Mouse (Mus musculus) embryonic facial prominence, embryonic 11.5 days (tissue): Measurements from ENCODE around the gene Accs. TPM values are rescaled to one million over a fixed set of nuclear protein-coding genes. Genes with fewer than 3 reads are reported as not detected.

ENCODE experiments used
- ATAC-seq: fragments of 200-750 bp; cut with Nextera tagmentation; replicated peaks from 2 replicates; pipeline ENCODE4 v1.8.0; 2017; ENCODE audit warnings: low read depth; ENCODE audit not compliant: insufficient number of reproducible peaks, low FRiP score, low TSS enrichment
- DNase-seq: peaks from one replicate; pipeline ENCODE4 v3.0.0-alpha.2; 2015; ENCODE audit warnings: low spot score
- H3K27ac ChIP-seq: fragments of 300-500 bp; sonication (generic); replicated peaks from 2 replicates; pipeline ENCODE4 v1.5.1; 2014; ENCODE audit warnings: mild to moderate bottlenecking, low read depth, low read length, control low read depth
- H3K27me3 ChIP-seq: fragments of 300-500 bp; sonication (generic); 2 replicates; pipeline ENCODE4 v1.6.1; 2014; ENCODE audit warnings: mild to moderate bottlenecking, low read length, moderate library complexity, mixed read lengths; ENCODE audit not compliant: control insufficient read depth, insufficient read depth
- H3K36me3 ChIP-seq: fragments of 300-500 bp; sonication (generic); replicated peaks from 2 replicates; pipeline ENCODE4 v1.6.1; 2014; ENCODE audit warnings: low read depth, mild to moderate bottlenecking, low read length, moderate library complexity, mixed read lengths; ENCODE audit not compliant: control insufficient read depth, insufficient read depth
- H3K4me1 ChIP-seq: fragments of 300-500 bp; sonication (generic); 2 replicates; pipeline ENCODE4 v1.6.1; 2014; ENCODE audit warnings: low read length, mixed read lengths; ENCODE audit not compliant: control insufficient read depth, insufficient read depth
- H3K4me2 ChIP-seq: fragments of 300-500 bp; sonication (generic); 2 replicates; pipeline ENCODE4 v1.6.1; 2014; ENCODE audit warnings: low read depth, mild to moderate bottlenecking, control low read depth, low read length, moderate library complexity
- H3K4me3 ChIP-seq: fragments of 300-500 bp; sonication (generic); 2 replicates; pipeline ENCODE4 v1.5.1; 2014; ENCODE audit warnings: low read depth, low read length, control low read depth
- H3K9ac ChIP-seq: fragments of 300-500 bp; sonication (generic); replicated peaks from 2 replicates; pipeline ENCODE4 v1.6.1; 2014; ENCODE audit warnings: mild to moderate bottlenecking, control low read depth, low read length
- H3K9me3 ChIP-seq: fragments of 300-500 bp; sonication (generic); replicated peaks from 2 replicates; pipeline ENCODE4 v1.6.1; 2016; ENCODE audit warnings: mild to moderate bottlenecking, low read length, inconsistent platforms, mixed read lengths; ENCODE audit not compliant: control insufficient read depth
- WGBS: fragments of 180-500 bp; shearing (Covaris S2); extraction: QIAGEN DNeasy Blood & Tissue Kit; methylation state at CpG from one replicate; pipeline ENCODE4 v1.1.7; 2014; 5-methylcytosine and 5-hydroxymethylcytosine counted together
- polyA plus RNA-seq: library from polyadenylated mRNA; unstranded; fragments of >200 nt; fragmentation: Nextera tagmentation; extraction: Ambion mirVana; gene quantifications from 2 replicates; pipeline ENCODE4 v1.2.1, GENCODE M21; 2014

Accs gene
- polyA plus RNA-seq, 1 experiment from 2014 or later: 6.7 TPM

- WGBS: 85% methylated on average over 4 of the region's 4 CpGs
- Histone ChIP-seq H3K9me3 (no peaks in the 10 kb centered on the region), H3K4me1 (no peaks in the 10 kb centered on the region), H3K4me3 (no peak overlapping the region), H3K27ac (no peak overlapping the region), H3K36me3 (no peaks in the 10 kb centered on the region), H3K27me3 (no peaks in the 10 kb centered on the region), H3K4me2 (no peak overlapping the region), H3K9ac (no peak overlapping the region)
- no peak for ATAC-seq
- no peak for DNase-seq
Measured at GRCm38 (mm10) chr2:93871411-93871925, 21.7 kb upstream of the Accs start.

DNA sequence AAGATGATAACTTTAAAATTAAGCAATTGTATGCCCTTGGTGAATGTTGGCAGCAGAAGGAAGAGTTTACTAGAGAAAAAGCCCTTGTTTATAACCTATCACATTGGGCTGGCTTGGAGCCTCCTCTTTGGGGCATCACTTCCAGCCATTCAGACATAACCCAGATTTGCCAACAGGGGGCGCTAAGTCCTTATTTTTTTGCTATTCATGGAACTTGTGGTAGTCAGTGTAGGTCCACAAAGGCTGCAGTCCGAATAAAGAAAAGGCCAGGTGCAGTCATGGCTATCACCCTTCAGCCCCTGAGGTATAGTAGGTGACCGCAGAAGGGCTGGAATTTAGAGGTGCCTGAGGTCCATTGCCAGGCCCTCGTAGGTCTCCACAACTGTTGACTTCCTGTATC lies 21.1 kb upstream of the Accs start:
- Histone ChIP-seq H3K4me2 (no peak overlapping the region), H3K9ac (no peak overlapping the region), H3K9me3 (no peaks in the 10 kb centered on the region), H3K36me3 (no peaks in the 10 kb centered on the region), H3K4me1 (no peaks in the 10 kb centered on the region), H3K27ac (no peak overlapping the region), H3K4me3 (no peak overlapping the region), H3K27me3 (no peaks in the 10 kb centered on the region)
- DNase-seq (peak; percentile 78), ATAC-seq (peak; percentile 58; the same call in 1 of the 2 replicates)
- WGBS: 47% methylated on average over 4 of the region's 4 CpGs

- no peak for DNase-seq
- Histone ChIP-seq H3K4me3 (no peak within 1 kb of the TSS), H3K4me2 (no peak within 1 kb of the TSS), H3K9ac (no peak within 1 kb of the TSS), H3K27me3 (no peaks in the 10 kb centered on the region), H3K4me1 (no peaks in the 10 kb centered on the region), H3K36me3 (no peaks in the 10 kb centered on the region), H3K27ac (no peak within 1 kb of the TSS), H3K9me3 (no peaks in the 10 kb centered on the region)
- ATAC-seq: no peak
- 67% methylated on average over 7 of the region's 7 CpGs for WGBS
Measured at GRCm38 (mm10) chr2:93869107-93869600, 19.4 kb upstream of the Accs start, which contains the start of gene Accsl. Gene Accsl (minus strand): TSS chr2:93869157.

- no peak overlapping the region for H3K9ac ChIP-seq
- H3K4me2 ChIP-seq: no peak overlapping the region
- H3K4me1 ChIP-seq: no peaks in the 10 kb centered on the region
- DNase-seq (no peak), ATAC-seq (no peak)
- H3K9me3 ChIP-seq: no peaks in the 10 kb centered on the region
- WGBS: 91% methylated on average over 11 of the region's 11 CpGs
- H3K36me3 ChIP-seq: no peaks in the 10 kb centered on the region
- no peak overlapping the region for H3K27ac ChIP-seq
- no peak overlapping the region for H3K4me3 ChIP-seq
- H3K27me3 ChIP-seq: no peaks in the 10 kb centered on the region
Measured at GRCm38 (mm10) chr2:93868566-93868965, 18.8 kb upstream of the Accs start.

DNA sequence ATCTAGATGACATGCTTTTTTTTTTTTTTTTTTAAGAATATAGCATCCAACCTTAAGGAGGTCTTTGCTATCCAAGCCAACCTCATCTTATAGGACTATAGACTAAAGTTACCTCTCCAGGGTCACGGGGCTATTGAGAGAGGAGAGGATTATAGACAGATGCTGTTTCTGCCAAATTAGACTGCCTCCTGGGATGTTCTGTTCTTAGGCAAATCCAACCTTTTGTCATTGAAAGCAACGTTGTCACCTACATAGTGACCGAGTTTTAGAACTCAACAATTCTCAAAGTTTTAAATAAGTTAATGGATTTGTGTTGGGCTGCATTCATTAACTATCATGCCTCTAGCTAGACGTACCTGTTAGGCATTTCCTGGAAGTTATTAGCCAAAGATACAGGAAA lies 13.5 kb upstream of the Accs start:
- ATAC-seq: no peak
- 64% methylated on average over 4 of the region's 4 CpGs for WGBS
- Histone ChIP-seq H3K27ac (no peak overlapping the region), H3K27me3 (no peaks in the 10 kb centered on the region), H3K36me3 (no peaks in the 10 kb centered on the region), H3K4me2 (no peak overlapping the region), H3K4me1 (no peaks in the 10 kb centered on the region), H3K4me3 (no peak overlapping the region), H3K9me3 (no peaks in the 10 kb centered on the region), H3K9ac (no peak overlapping the region)
- no peak for DNase-seq

DNA sequence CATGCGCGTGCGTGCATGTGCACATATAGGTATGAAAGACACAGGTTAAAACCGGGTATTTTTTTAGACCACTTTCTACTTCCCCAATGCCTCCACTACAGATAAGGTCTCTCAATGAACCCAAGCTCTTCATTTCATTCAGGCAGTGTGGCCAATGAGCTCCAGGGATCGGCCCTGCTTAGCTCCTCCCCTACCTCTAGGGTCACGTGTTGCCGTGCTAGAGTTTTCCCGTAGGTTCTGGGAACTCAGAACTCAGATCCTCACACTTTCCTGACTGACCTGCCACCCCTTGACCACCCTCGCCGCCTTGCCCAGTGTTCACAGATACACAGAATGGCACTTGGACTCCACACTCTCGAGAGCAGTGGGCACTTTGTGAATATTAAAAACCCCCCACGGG lies 9.1 kb upstream of the Accs start:
- Histone ChIP-seq H3K27ac (no peak overlapping the region), H3K9me3 (no peaks in the 10 kb centered on the region), H3K4me1 (no peaks in the 10 kb centered on the region), H3K9ac (no peak overlapping the region), H3K27me3 (no peaks in the 10 kb centered on the region), H3K36me3 (no peaks in the 10 kb centered on the region), H3K4me3 (no peak overlapping the region), H3K4me2 (no peak overlapping the region)
- DNase-seq (no peak), ATAC-seq (no peak)
- WGBS: 78% methylated on average over 12 of the region's 12 CpGs

DNA sequence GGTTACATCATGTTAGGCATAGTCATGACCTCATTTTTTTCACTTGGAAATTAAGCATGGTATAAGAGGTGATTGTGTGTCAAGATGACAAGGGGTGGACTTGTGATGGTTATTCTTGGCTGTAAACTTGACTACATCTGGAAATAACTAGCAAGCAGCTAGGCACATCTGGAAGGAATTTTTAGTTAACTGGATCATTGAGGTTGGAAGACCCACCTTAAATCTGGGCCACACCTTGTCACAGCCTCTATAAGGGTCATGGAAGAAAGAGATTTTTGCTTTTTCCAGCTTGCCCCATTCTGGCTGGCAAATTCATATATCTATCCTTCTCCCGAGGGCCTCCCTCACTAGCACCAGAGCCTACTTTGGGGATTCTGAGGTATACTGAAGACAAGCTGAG lies 1.6 kb upstream of the Accs start:
- 64% methylated on average over 1 of the region's 1 CpGs for WGBS
- Histone ChIP-seq H3K9me3 (no peaks in the 10 kb centered on the region), H3K36me3 (no peaks in the 10 kb centered on the region), H3K27me3 (no peaks in the 10 kb centered on the region), H3K4me2 (no peak overlapping the region), H3K9ac (no peak overlapping the region), H3K4me1 (no peaks in the 10 kb centered on the region; the same call in 1 of the 2 replicates), H3K4me3 (no peak overlapping the region), H3K27ac (no peak overlapping the region)
- ATAC-seq: no peak
- DNase-seq: peak; percentile 69

DNA sequence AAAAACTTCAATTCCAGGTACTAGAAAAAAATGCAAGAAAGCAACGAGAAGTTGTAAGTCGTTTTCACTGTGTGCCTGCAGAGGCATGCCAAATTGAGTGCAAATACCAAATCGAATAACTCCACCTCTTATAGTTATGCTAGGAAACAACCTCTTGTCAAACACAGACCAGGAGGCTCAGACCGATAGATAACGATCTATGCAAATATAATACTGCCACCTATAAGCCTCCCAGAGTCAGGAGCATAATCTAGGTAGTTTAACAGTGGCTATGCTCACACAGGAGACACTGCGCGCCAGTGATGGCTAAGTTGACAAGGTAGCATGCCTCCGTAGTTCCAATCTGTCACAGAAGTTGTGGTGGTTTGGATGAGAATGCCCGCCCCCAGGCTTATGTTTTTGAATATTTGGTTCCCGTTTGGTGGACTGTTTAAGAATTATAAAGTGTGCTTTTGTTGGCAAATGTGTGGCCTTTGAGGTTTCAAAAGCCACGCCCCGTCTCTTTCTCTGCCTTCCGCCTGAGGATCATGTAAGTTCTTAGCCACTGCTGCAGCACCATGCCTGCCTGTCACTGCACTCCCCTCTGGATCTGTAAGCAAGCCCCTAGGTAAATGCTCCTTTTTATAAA lies 688 bp upstream of the Accs start:
- no peaks in the 10 kb centered on the region for H3K9me3 ChIP-seq
- no peaks in the 10 kb centered on the region for H3K27me3 ChIP-seq
- H3K4me3 ChIP-seq: no peak overlapping the region
- WGBS: 45% methylated on average over 13 of the region's 13 CpGs
- no peak overlapping the region for H3K9ac ChIP-seq
- no peak overlapping the region for H3K4me2 ChIP-seq
- DNase-seq: no peak
- no peaks in the 10 kb centered on the region; the same call in 1 of the 2 replicates for H3K4me1 ChIP-seq
- H3K27ac ChIP-seq: no peak overlapping the region
- no peak for ATAC-seq
- H3K36me3 ChIP-seq: no peaks in the 10 kb centered on the region
